Mouse (Mus musculus): ENCODE results near the gene Klhdc3.

Gene Klhdc3

GRCm38 (mm10) chr17:46702100-46702499, 21.4 kb upstream of the Klhdc3 start:
- no peak for DNase-seq (ENCODE audit: low read depth, low spot score)

- no peak for DNase-seq (ENCODE audit: low read depth, low spot score)
These were observed 20.8 kb upstream of the Klhdc3 start for GRCm38 (mm10) chr17:46701489-46701888.

GRCm38 (mm10) chr17:46699912-46700311, 19.2 kb upstream of the Klhdc3 start:
- DNase-seq (ENCODE audit: low read depth, low spot score): no peak

- DNase-seq (ENCODE audit: low read depth, low spot score): no peak
These were observed 18.5 kb upstream of the Klhdc3 start for GRCm38 (mm10) chr17:46699245-46699644.

- no peak for DNase-seq (ENCODE audit: low read depth, low spot score)
These were observed 17.8 kb upstream of the Klhdc3 start for GRCm38 (mm10) chr17:46698515-46698914.

- no peak for DNase-seq (ENCODE audit: low read depth, low spot score)
These were observed 13.9 kb upstream of the Klhdc3 start for GRCm38 (mm10) chr17:46694517-46695063.

DNA sequence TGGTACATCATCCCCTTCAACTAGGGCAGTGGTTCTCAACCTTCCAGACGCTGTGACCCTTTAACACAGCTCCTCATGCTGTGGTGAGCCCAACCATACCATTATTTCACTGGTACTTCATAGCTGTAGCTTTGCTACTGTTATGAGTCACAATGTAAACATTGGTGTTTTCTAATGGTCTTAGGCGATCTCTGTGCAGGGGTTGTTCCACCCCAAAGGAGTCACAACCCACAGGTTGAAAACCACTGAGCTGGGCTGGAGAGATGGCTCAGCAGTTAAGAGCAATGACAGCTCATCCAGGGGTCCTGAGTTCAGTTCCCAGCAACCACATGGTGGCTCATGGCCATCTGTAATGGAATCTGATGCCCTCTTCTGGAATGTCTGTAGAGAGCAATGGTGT, 10.7 kb upstream of the Klhdc3 start:
- no peak for DNase-seq (ENCODE audit: low read depth, low spot score)

DNA sequence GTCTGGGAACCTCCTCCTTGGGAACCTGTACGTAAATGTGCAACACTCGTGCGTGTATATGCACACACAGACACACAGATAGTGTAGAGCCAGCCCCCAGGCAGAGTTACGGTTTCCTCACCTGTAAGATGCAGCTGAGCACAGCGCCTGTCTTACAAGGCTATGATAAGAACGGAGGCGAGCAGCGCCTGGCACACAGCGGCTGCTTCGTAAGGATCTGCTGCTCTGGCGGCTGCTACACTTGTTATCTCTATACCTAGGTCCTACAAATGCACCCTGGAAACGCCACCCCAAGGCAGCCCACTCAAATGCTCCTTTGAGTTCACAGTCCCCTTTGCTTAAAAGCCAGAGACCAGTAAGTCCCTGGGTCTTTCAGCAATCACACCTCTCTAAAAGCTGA, 10.0 kb upstream of the Klhdc3 start:
- DNase-seq (ENCODE audit: low read depth, low spot score): no peak

- DNase-seq (ENCODE audit: low read depth, low spot score): no peak
These were observed 5.2 kb upstream of the Klhdc3 start for GRCm38 (mm10) chr17:46685913-46686312.

DNA sequence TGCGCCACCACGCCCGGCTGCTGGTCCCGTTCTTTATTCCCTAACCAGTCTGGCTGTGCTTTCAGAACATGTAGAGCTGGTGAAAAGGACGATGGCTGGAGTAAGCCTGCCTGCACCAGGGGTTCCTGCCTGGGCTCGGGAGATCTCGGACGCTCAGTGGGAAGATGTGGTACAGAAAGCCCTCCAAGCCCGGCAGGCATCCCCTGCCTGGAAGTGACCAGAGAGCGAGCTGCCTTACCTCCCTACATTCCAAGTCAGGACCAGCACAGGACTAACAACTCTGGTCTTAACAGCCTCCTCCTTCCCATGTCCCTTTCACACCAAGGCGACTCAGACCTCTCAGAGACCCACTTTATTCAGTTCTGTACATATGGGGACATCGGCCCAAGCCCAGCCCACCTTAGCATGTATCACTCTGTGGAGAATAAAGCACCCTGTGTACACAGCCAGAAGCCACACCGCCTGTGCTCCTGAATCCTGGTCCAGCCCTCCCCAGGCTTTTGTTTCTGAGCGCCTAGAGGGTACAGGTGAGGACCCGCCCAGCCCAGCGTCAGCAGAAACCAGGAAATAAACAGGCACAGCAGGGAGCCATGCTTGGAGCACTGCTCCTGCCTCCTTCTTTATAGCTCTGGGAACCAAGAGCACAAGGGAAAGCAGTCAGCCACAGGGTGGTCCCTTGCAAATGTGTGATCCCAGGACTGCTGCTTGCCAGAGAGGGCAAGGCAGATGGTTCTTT, 2.1 kb upstream of the Klhdc3 start:
- no peak for DNase-seq (ENCODE audit: low read depth, low spot score)

- DNase-seq (ENCODE audit: low read depth, low spot score): no peak
These were observed 878 bp upstream of the Klhdc3 start for GRCm38 (mm10) chr17:46681466-46682118.

DNA sequence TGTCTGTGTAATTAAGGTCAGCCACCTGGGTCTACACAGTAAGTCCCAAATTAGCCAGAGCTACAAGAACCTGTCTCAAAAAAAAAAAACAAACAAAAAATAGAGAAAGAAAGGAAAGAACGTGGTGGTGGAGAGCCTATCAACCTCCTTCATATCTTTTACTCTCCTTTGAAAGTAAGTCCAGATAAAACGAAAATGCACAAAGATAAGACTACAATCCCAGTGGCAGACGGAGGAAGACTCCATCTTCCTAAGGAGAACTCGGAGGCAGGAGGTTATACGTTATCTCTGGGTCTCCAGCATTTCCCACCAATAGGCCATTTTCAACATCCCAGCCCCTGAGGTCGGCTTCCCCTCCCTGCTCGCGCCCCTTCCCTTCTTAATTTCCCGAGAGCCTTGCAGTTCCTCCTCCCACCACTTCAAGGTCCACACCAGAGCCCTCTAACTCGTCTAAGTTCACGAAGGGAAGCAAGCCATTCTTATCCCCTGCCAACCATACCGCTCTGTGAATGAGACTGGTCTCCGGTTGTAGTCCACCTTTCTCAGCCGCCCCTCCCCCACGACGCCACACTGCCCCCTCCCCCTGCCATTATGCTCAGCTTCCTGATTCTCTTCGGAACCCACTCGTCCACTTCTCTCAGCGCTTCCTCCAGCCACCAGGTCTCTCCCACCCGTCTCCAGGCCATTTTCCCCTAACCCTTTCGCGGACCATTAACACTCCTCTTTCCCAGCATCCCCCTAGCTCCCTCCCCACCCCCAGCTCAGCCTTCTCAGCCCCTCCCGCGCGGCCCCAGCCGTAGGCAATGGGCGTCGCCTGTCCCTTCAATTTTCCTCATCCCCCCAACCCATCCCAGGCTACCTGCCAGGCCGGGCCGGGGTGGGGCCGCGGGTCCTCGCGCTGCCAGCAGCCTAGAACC, 613 bp downstream of the Klhdc3 start:
- DNase-seq (ENCODE audit: low read depth, low spot score): peak; percentile 62

DNA sequence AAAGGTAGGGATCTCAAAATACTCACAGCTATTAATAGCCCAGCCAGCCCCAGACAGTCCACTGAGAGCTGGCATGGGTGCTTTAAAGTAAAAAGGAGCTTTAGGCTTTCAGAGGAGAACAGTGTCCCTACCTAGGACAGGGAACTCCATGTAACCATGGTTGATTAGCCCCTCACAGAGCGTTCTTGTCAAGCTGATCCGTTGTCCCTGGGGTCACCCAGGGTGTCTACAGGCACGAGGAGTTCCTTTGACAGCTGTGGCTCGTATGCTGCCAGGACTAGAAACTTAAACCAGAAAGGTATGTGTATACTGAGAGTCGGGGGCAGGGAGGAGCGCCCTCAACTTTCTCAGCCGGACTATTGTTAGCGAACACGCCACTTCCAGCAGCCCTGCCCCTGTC, 1.8 kb downstream of the Klhdc3 start:
- DNase-seq (ENCODE audit: low read depth, low spot score): no peak

DNA sequence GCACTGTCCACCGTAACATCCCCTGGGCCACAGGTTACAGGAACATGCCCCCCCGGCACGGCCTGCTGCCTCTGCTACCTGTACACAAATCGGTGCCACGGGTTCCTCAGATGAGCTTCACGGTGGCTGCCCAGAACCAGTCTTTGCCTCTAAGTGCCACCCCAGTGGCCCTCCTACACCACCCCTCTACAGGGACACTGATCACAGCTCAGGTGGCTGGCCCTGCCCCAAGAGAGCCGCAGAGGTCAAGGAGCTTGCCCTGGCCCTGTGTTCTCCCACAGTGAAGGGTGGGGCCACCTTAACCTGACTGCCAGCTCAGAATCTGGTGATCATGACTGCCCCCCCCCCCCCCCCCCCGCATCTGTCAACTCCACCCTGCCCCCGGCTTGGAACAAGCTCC, 2.3 kb downstream of the Klhdc3 start, which contains the start of gene Mea1:
Gene Mea1 (plus strand): TSS at position 378 of the 400 bp plus-strand sequence.
- no peak for DNase-seq (ENCODE audit: low read depth, low spot score)

DNA sequence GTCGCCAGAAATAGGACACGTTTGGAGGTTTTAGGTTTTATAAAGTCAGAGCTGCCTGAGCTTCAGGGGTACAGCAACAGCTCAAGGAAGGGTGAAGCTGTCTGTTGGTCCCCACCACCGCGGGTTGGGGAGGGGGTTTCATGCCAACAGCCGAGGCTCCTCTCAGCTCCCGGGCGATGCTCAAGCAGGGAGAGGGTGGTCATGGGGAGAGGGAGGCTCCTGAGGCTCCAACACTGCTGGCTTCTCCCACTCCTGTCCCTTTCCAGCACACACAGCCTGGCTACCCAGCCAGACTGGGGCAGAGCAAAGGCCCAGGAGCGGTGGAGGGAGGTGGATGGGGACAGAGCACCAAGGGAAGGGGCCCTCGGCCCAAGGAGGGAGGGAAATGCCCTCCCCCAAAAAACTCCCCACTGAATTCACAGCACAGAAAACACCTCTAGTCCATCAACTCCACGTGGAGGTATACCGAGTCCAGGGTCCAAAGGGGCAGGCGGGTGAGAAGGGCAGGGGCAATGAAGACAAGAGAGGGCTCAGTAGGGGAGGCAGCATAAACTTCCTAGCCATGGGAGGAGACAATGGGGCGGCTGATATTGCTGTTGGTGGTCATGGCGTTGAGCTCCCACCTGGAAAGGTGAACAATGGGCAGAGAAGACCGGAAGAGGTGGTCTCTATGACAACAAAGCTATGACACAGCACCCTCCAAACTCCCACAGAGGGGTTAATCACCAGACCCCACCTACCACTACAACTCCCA, 6.0 kb downstream of the Klhdc3 start:
- DNase-seq (ENCODE audit: low read depth, low spot score): no peak

- peak; percentile 92 for DNase-seq (ENCODE audit: low read depth, low spot score)
These were observed 6.7 kb downstream of the Klhdc3 start, which contains the start of gene Rrp36 for GRCm38 (mm10) chr17:46673850-46674529. Gene Rrp36, minus strand, starts transcription at chr17:46674352.

DNA sequence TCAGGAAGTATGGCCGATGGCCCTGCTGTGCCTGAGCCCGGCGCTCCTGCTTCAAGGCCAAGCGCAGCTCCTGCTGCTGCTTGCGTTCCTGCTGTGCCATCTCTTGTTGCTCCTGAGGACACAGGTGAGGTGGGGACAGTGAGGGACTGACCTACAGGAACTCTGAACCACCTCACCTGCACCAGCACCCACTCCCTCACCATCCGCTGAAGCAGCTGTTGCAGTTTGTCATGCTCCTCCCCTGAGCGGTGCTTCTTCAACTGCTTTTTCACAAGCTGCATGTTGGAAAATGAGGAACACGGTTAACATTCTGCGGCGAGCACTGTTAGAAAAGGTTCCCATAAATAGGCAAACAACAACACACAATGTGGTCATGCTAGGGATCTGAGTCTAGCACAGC, 10.8 kb downstream of the Klhdc3 start:
- no peak for DNase-seq (ENCODE audit: low read depth, low spot score)

DNA sequence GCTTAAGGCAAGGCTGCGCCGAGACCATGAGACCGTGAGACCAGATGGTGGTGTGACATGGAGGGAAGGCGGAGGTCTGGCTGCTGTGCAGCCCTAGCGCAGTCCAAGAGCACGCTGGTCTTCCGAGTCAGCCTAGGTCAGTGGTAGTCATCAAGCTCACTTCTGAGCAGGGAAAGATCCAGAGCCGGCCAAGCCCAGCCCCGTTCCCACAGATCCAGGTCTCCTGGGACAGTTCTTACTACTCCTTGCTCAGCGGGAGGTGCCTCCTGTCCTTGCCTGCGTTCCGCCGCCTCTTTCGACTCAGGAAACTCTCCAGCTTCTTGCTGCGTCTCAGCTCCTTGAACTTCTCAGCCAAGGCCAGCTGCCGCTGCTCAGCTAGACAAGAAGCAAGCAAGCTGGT, 13.0 kb downstream of the Klhdc3 start:
- no peak for DNase-seq (ENCODE audit: low read depth, low spot score)

DNA sequence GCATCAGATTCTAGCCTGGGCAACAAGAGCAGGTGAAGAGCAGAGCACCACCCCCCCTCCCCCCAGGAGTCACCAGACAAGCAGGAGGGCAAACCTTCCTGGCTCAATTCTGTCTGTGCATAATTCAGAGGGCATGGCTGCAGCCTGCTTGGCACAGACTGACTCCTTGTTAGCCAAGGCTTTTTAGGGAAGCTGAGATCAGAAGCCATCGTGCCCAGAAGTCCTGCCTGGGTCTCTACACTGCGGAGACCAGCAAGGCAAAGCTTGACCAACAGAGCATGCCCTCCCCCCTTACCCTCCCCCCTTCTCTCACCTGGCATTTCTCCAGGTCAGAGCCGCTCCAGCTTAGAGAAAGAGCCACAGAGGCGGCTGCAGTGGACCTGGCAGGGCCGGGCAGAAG, 18.0 kb downstream of the Klhdc3 start:
- no peak for DNase-seq (ENCODE audit: low read depth, low spot score)

DNA sequence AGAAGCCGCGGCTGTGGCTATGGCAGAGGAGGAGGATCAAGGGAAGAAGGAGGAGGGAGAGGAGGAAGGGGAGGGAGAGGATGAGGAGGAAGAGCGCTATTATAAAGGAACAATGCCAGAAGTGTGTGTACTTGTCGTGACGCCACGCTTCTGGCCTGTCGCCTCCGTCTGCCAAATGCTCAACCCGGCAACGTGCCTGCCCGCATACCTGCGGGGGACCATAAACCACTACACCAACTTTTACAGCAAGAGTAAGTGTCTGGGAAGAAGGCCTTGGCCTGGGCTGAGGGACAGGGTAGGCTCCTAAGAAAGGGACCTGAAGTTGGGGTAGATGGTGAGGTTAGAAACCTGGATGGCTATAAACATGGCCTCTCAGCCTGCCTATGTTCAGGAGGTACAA, 18.7 kb downstream of the Klhdc3 start:
- DNase-seq (ENCODE audit: low read depth, low spot score): no peak

GRCm38 (mm10) chr17:46661351-46661750, 19.4 kb downstream of the Klhdc3 start:
- no peak for DNase-seq (ENCODE audit: low read depth, low spot score)
